Mouse (Mus musculus): ENCODE results near the gene Igf2bp2.

GRCm38 (mm10) chr16:22116748-22117147 is 46.4 kb downstream of the Igf2bp2 start:
- TF ChIP-seq MYOD1 (IDR thresholded peaks at IDR 0.05; ENCODE audit: control insufficient read depth, insufficient read length, low read depth): no peak
- no peak for TF ChIP-seq MAX (IDR thresholded peaks at IDR 0.05)

All from C2C12 (cell line).